Mouse (Mus musculus): ENCODE measurements around the gene Col4a4. TPM values are rescaled to one million over a fixed set of nuclear protein-coding genes. Genes with fewer than 3 reads are reported as not detected.

Col4a4 gene
- total and polyA plus RNA-seq, 2 experiments from 2014 or later: 0.40 to 0.42 TPM

DNA sequence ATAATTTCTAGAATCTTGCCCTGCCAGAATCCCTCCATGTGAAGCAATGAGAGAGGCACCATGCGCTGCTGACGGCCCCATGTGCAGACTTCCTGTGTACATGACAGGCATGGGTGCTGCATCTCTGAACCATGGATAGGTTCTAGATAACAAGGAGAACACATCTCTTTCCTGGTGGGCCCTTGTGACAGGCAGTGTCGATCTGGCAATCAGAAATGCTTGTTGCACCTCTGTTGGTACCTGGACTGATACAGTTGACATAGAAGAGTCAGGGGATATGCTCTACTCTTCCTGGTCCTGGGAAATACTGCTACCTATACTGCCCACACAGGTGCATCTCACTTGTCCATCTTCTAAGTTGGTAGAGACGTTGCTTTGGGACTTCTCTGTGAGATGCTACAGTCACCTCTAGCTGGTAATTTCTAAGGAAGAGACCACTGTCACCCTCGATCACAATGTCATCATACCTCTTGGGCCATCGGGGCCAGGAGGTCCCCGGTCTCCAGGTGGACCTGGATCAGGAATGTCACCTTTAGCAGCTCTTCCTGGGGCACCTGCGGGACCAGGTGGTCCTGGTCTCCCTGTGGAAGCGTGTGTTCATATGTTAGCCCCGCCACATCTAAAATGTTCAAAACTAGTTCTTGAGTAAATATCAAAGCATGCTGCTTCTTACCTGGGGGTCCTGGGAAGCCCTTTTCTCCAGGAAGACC lies 116.0 kb downstream of the Col4a4 start:
- Histone ChIP-seq H3K9ac (replicated peaks; ENCODE audit: low read length) (no peak overlapping the region), H3K4me3 (ENCODE audit: low read length) (no peak overlapping the region), H3K27me3 (ENCODE audit: insufficient read depth, low read length) (no peaks in the 10 kb centered on the region), H3K9me3 (ENCODE audit: low read length) (no peaks in the 10 kb centered on the region), H3K27ac (no peak overlapping the region), H3K4me1 (ENCODE audit: insufficient read depth, low read length) (no peaks in the 10 kb centered on the region), H3K4me2 (ENCODE audit: low read depth, low read length) (no peak overlapping the region), H3K36me3 (ENCODE audit: insufficient read depth, low read length) (no peaks in the 10 kb centered on the region)
- 94% methylated on average over 10 of the region's 10 CpGs for WGBS
- no peak for ATAC-seq
- TF ChIP-seq CTCF (IDR thresholded peaks at IDR 0.05; ENCODE audit: low read depth): no peak
- no peak for DNase-seq (ENCODE audit: low spot score)

DNA sequence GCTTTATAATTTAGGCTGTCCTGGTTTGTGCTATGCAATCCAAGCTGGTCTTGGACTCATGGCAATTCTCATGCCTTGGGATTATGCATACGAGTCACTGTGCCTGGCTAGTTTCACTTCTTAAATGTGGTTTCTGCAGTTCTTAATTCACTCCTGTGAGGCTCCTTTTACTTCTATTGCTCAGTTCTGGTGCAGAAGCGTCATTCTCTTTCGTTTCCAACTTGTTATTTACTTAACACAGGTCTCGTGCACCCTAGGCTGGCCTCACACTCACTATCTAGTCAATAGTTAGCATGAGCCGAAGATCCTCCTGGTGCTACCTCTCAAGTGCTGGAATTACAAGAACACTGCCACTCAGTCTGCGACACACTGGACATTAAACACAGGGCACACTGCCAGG lies 117.8 kb downstream of the Col4a4 start:
- Histone ChIP-seq H3K4me1 (ENCODE audit: insufficient read depth, low read length) (no peaks in the 10 kb centered on the region), H3K36me3 (ENCODE audit: insufficient read depth, low read length) (no peaks in the 10 kb centered on the region), H3K4me2 (ENCODE audit: low read depth, low read length) (no peak overlapping the region), H3K4me3 (ENCODE audit: low read length) (no peak overlapping the region), H3K9me3 (ENCODE audit: low read length) (no peaks in the 10 kb centered on the region), H3K9ac (replicated peaks; ENCODE audit: low read length) (no peak overlapping the region), H3K27ac (no peak overlapping the region), H3K27me3 (ENCODE audit: insufficient read depth, low read length) (no peaks in the 10 kb centered on the region)
- no peak for DNase-seq (ENCODE audit: low spot score)
- WGBS: 75% methylated on average over 6 of the region's 6 CpGs
- no peak for ATAC-seq
- TF ChIP-seq CTCF (IDR thresholded peaks at IDR 0.05; ENCODE audit: low read depth): no peak

DNA sequence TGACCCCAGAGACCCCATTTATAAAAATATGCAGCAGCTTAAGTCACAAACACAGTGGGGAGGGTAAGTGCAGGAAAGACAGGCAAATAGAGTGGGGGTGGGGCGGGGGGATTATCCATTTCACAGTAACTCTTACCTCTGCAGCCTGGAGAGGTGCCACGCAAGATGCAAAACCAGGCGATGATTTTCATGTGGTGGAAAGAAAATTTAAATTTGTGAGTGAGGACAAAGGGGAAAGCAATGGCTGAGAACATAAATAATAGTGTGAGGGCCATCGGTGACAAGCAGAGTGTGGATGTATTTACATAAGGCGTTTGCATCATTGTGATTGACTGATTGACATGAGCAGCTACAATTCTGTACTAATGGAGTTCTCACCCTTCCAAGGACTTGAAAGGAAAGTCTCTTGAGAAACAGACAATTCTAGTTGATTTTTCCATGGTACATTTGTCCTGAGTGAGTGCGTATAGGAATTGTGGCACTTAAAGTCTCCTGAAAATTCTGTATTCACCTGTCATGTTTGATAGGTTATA lies 121.3 kb downstream of the Col4a4 start:
- ATAC-seq (no peak), DNase-seq (ENCODE audit: low spot score) (no peak)
- Histone ChIP-seq H3K27ac (no peak overlapping the region), H3K27me3 (ENCODE audit: insufficient read depth, low read length) (no peaks in the 10 kb centered on the region), H3K4me3 (ENCODE audit: low read length) (no peak overlapping the region), H3K9me3 (ENCODE audit: low read length) (no peaks in the 10 kb centered on the region), H3K4me1 (ENCODE audit: insufficient read depth, low read length) (no peaks in the 10 kb centered on the region), H3K4me2 (ENCODE audit: low read depth, low read length) (no peak overlapping the region), H3K36me3 (ENCODE audit: insufficient read depth, low read length) (no peaks in the 10 kb centered on the region), H3K9ac (replicated peaks; ENCODE audit: low read length) (no peak overlapping the region)
- no peak for TF ChIP-seq CTCF (IDR thresholded peaks at IDR 0.05; ENCODE audit: low read depth)
- 52% methylated on average over 6 of the region's 6 CpGs for WGBS

DNA sequence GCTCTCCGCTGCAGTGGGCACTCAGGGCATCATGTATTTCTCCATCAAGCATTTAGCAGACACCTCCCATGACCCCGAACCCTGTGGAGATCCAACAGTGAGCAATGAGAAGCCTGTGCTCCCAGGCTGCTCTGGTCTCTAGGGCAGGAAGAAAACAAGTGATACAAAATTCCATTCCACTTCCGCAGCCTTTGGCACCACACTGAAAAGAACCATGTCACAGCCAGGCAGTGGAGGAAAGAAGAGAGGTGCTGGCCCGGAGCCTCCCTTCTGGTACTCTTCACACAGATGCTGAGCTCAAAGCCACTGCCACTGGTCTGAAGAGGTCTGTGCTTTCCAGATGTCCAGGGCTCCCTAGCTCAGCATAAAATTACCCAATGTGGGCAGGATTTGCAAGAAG lies 125.6 kb downstream of the Col4a4 start:
- WGBS: 74% methylated on average over 4 of the region's 4 CpGs
- H3K9ac ChIP-seq (replicated peaks; ENCODE audit: low read length): no peak overlapping the region
- no peak overlapping the region for H3K4me3 ChIP-seq (ENCODE audit: low read length)
- no peak for TF ChIP-seq CTCF (IDR thresholded peaks at IDR 0.05; ENCODE audit: low read depth)
- DNase-seq (ENCODE audit: low spot score) (no peak), ATAC-seq (no peak)
- H3K27ac ChIP-seq: no peak overlapping the region
- H3K4me2 ChIP-seq (ENCODE audit: low read depth, low read length): no peak overlapping the region
- H3K9me3 ChIP-seq (ENCODE audit: low read length): no peaks in the 10 kb centered on the region
- H3K4me1 ChIP-seq (ENCODE audit: insufficient read depth, low read length): no peaks in the 10 kb centered on the region
- H3K36me3 ChIP-seq (ENCODE audit: insufficient read depth, low read length): no peaks in the 10 kb centered on the region
- H3K27me3 ChIP-seq (ENCODE audit: insufficient read depth, low read length): no peaks in the 10 kb centered on the region

DNA sequence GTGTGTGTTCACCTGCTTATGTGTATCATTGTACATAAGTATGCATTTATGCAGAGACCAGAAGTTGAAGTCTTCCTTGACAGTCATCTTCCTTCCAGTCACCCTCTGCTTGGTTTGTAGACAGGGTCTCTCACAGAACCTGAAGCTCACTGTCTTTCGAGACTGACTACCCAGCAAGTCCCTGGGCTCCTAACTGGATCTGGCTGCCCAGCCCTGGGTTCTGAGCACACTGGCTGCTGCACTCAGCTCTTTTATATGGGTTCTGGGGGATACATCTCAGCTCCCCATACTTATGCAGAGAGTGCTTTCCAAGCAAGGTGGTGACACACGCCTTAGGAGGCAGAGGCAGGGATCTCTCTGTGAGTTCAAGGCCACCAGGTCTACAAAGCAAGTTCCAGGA lies 126.7 kb downstream of the Col4a4 start:
- H3K27me3 ChIP-seq (ENCODE audit: insufficient read depth, low read length): no peaks in the 10 kb centered on the region
- no peak overlapping the region for H3K4me2 ChIP-seq (ENCODE audit: low read depth, low read length)
- no peak overlapping the region for H3K27ac ChIP-seq
- DNase-seq (ENCODE audit: low spot score) (no peak), ATAC-seq (no peak)
- H3K4me1 ChIP-seq (ENCODE audit: insufficient read depth, low read length): no peaks in the 10 kb centered on the region
- no peaks in the 10 kb centered on the region for H3K9me3 ChIP-seq (ENCODE audit: low read length)
- 91% methylated on average over 2 of the region's 2 CpGs for WGBS
- TF ChIP-seq CTCF (IDR thresholded peaks at IDR 0.05; ENCODE audit: low read depth): no peak
- no peaks in the 10 kb centered on the region for H3K36me3 ChIP-seq (ENCODE audit: insufficient read depth, low read length)
- no peak overlapping the region for H3K9ac ChIP-seq (replicated peaks; ENCODE audit: low read length)
- no peak overlapping the region for H3K4me3 ChIP-seq (ENCODE audit: low read length)

DNA sequence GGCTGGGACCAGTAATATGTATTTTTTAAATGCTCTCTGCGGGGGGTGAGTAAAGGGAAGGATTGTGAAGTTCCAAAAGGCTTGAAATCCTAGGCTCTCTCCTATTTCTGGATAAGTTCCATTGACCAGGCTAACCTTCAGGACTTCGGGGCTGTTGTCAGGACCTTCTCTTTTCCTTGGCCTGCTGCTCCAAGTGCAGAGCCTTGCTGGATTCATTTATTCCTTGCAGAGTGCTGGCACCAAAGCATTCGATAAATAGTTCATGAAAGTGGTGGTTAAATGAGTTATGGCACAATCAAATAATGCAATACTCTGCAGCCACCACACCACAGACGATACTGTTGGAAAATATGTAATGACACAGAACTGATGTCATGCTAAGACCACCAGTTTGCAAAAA lies 127.3 kb downstream of the Col4a4 start:
- 81% methylated on average over 4 of the region's 4 CpGs for WGBS
- Histone ChIP-seq H3K27me3 (ENCODE audit: insufficient read depth, low read length) (no peaks in the 10 kb centered on the region), H3K27ac (no peak overlapping the region), H3K4me3 (ENCODE audit: low read length) (no peak overlapping the region), H3K9ac (replicated peaks; ENCODE audit: low read length) (no peak overlapping the region), H3K4me1 (ENCODE audit: insufficient read depth, low read length) (no peaks in the 10 kb centered on the region), H3K4me2 (ENCODE audit: low read depth, low read length) (no peak overlapping the region), H3K36me3 (ENCODE audit: insufficient read depth, low read length) (no peaks in the 10 kb centered on the region), H3K9me3 (ENCODE audit: low read length) (no peaks in the 10 kb centered on the region)
- TF ChIP-seq CTCF (IDR thresholded peaks at IDR 0.05; ENCODE audit: low read depth): no peak
- DNase-seq (ENCODE audit: low spot score) (no peak), ATAC-seq (no peak)

DNA sequence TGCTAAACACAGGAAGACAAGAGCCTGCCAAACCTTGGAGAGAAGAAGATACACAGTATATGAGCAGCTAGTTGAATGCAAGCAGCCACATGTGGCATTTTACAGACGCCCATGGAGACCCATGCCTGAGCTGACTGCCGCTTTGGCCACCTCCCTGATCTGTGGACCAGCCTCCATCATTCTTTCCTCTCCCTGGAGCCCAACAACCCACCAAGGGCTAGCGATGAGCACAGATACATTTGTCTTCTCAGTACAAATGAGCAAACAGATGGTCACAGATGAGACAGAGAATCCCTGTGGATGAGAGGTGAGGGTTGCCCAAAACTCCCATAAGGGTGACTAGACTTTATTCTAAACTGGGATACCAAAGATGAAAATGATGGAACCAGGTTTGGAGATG lies 132.6 kb downstream of the Col4a4 start:
- H3K4me3 ChIP-seq (ENCODE audit: low read length): no peak overlapping the region
- no peak for ATAC-seq
- no peaks in the 10 kb centered on the region for H3K9me3 ChIP-seq (ENCODE audit: low read length)
- WGBS: 92% methylated on average over 3 of the region's 3 CpGs
- H3K27ac ChIP-seq: no peak overlapping the region
- no peaks in the 10 kb centered on the region for H3K27me3 ChIP-seq (ENCODE audit: insufficient read depth, low read length)
- H3K4me1 ChIP-seq (ENCODE audit: insufficient read depth, low read length): no peaks in the 10 kb centered on the region
- no peak overlapping the region for H3K9ac ChIP-seq (replicated peaks; ENCODE audit: low read length)
- H3K4me2 ChIP-seq (ENCODE audit: low read depth, low read length): no peak overlapping the region
- H3K36me3 ChIP-seq (ENCODE audit: insufficient read depth, low read length): no peaks in the 10 kb centered on the region
- TF ChIP-seq CTCF (IDR thresholded peaks at IDR 0.05; ENCODE audit: low read depth): no peak
- DNase-seq (ENCODE audit: low spot score): no peak

All from hindbrain, postnatal 0 days (tissue).